Mouse (Mus musculus): ENCODE results near the gene Syngr3.
"Not testable (repeated sequence)": the region's sequence is repeated elsewhere in the genome, so short reads cannot be mapped to it uniquely, and the experiment has no call there.

Syngr3 gene

DNA sequence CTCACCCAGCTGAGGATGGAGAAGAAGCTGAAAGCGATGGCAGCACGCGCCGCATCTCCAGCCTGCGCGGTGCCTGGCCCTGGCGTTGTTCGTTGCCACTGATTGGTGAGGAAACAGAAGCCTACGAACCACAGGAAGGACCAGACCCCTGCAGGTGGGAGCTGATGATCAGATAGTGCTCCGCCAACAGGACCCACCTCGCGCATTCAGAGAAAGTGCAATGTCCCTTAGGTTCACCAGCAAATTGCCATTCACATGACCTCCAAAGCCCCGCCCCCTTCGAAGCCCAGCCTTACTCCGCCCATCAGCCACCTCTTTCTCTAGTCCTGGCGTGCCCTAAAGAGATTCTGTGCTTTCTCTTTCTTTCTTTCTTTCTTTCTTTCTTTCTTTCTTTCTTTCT, 3.2 kb downstream of the Syngr3 start:
- intact Hi-C loops (cut with DNase I), result no loop called here

DNA sequence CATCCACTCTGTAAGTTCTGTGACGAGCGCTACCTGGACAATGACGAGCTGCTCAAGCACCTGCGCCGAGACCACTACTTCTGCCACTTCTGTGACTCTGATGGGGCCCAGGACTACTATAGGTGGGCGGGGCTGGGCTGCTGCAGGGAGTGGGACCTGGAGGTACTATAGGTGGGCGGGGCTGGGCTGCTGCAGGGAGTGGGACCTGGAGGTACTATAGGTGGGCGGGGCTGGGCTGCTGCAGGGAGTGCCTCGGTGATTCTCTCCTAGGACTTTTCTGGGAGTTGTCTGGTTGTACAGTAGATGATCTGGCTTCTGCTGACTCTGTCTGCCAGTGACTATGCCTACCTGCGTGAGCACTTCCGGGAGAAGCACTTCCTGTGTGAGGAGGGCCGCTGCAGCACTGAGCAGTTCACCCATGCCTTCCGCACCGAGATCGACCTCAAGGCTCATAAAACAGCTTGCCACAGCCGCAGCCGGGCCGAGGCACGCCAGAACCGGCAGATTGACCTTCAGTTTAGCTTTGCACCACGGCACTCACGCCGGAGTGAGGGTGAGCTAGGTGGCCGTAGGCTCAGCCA, 12.2 kb downstream of the Syngr3 start:
- intact Hi-C loops (cut with DNase I), result no loop called here

GRCm38 (mm10) chr17:24676877-24677276, 12.9 kb downstream of the Syngr3 start:
- intact Hi-C loops (cut with DNase I), result no loop called here

GRCm38 (mm10) chr17:24676187-24676586, 13.6 kb downstream of the Syngr3 start:
- intact Hi-C loops (cut with DNase I), result no loop called here

GRCm38 (mm10) chr17:24674277-24674676, 15.5 kb downstream of the Syngr3 start:
- intact Hi-C loops (cut with DNase I), result no loop called here

DNA sequence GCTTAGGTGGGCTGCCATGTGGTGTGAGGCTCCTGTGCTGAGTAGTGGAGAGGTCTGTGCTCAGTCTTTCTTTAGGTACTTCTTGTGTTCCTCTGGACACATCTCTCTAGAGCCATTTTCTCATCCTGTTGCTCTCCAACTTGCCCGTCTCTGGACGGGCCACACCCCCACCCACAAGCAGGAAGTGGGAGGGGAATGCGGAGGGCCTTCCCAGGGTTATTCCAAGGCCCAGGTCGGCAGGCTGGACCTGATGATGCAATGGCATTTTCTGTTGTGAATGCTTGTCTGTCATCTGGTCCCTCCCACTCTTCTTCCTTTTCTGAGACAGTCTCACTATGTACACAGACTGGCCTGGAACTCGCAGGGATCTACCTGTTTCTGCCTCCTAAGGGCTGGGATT, 17.6 kb downstream of the Syngr3 start:
- intact Hi-C loops (cut with DNase I), result no loop called here

DNA sequence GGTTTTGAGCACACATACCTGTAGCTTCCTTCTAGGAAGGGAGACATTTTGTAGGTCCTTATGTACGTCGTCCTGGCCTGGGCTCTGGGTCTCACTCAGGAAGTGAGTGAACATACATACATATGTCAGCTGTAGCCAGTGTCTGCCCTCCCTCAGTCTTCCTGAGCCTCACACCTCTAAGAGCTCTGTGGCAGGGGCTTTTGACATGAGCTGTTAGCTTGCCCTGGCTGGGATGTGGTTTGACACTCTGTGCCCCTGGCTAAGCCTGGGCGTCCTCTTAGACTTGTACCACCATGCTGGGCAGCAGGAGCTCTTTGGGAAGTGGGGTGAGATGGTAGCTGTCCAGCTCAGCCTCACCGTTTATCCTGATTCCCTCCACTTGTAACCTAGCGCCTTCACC, 18.4 kb downstream of the Syngr3 start:
- intact Hi-C loops (cut with DNase I), result no loop called here

DNA sequence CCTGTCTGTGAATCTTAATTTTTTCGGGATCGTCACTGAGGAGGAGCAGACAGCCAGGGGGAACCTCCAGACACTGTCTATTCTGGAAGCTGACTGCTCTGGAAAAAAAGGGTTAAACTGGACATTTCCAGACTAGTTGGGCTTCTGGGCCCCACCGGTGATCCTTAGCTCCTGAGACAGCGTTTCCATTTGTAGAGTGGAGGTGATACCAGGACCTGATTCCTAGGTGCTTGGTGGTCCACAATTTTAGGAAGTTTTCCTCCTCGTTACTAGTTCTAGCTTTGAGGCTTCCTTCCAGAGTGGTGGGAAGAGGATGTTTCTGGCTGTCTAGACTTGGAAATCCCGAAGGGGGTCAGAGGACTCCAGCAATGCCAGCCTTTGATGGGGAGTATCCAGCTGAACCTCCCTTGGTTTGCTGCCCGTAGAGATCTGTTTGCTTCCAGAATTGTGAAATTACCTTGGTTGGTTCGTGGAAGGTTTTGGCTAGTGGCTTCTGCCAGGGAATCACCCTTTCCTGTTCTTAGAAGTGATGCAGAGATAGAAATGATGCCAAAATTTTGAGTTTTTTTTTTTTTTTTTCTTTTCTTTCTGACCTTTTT, 19.4 kb downstream of the Syngr3 start:
- intact Hi-C loops (cut with DNase I), result no loop called here

DNA sequence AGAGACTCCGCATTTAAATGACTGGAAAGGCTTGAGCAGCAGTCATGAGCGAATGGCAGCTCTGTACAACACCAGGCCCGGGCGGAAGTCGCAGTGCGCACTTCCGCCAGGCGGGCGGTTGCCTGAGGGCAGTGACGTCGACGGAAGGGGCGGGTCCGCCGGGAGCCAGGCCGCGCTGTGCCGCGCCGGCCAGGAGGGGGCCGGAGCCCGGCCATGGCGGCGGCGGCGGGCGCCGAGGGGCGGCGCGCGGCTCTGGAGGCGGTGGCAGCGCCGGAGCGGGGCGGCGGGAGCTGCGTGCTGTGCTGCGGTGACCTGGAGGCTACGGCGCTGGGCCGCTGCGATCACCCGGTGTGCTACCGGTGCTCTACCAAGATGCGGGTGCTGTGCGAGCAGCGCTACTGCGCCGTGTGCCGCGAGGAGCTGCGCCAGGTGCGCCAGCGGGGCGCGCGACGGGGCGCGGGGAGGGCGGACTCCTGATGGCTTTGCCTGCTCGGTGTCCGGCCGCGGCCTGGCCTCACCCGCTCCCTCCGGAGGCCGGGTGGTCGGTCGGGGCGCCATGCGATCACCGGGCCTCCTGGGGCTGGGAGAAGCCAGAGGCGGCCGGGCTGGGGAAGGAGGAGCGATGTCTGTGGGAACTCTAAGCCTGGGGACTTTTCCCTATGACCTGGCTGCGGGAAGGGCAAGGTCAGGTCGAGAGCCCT, 20.1 kb downstream of the Syngr3 start, which contains the start of gene Zfp598:
Zfp598 (plus strand) TSS at position 143 of the 701 bp plus-strand sequence.
- intact Hi-C loops (cut with DNase I), result no loop called here

DNA sequence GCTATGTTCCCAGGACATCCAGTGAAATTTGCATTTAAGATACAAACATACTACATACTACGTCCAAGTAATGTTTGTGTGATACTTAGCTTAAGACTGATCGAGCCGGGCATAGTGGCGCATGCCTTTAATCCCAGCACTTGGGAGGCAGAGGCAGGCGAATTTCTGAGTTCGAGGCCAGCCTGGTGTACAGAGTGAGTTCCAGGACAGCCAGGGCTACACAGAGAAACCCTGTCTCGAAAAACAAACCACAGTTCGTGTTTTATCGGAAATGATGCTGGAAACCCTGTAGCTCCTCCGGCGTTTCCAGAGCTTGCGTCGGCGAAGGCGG, 20.6 kb downstream of the Syngr3 start:
- intact Hi-C loops (cut with DNase I), result not testable (repeated sequence)

GRCm38 (mm10) chr17:24667416-24667815, 22.3 kb downstream of the Syngr3 start:
- intact Hi-C loops (cut with DNase I), result no loop called here

- intact Hi-C loops (cut with DNase I), result not testable (repeated sequence)
Measured at GRCm38 (mm10) chr17:24667011-24667410, 22.7 kb downstream of the Syngr3 start.

- intact Hi-C loops (cut with DNase I), result no loop called here
Measured at GRCm38 (mm10) chr17:24658017-24658758, 31.6 kb downstream of the Syngr3 start, which contains the start of gene Npw. Gene Npw (minus strand): TSS chr17:24658457.

- intact Hi-C loops (cut with DNase I), result loop anchor here (5.0 kb wide), 1 partner anchor 103 kb away; no protein-coding TSS in a partner anchor
Measured at GRCm38 (mm10) chr17:24654969-24655368, 34.8 kb downstream of the Syngr3 start.

DNA sequence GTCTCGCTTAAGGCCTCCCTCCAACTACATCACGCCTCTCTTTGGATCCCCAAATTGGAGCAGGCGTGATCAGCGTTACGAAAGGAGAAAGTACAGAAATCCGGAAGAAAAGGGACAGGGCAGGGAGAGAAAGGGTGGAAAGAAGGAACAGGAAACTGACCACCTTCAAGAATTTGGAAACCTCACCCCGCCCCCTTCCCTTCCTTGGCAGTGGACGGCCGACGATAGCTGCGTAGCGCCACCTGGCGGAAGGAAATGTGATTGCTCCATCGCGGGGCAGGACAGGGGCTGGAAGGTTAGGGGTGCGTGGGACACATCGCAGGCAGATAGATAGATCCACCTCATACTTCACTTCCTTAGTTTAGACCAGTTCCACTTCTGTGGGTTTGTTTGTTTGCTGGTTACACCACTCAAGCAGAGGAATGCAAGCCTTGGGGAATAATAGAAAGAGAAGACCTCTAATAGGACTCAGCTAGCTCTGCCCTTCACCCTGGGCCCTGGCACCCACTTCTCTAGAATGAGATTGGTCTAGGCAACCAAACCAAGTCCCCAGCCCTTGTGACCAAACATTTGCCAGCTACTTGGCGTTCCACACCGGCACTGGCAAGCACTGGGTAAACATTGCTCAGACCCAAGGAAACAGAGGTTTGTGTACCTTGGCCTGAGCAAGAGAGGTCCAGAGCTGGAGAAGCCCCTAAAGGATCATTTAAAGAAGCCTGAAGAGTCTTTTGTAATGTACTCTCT, 35.6 kb downstream of the Syngr3 start:
- intact Hi-C loops (cut with DNase I), result loop anchor here (5.0 kb wide), 1 partner anchor 102 kb away; no protein-coding TSS in a partner anchor

DNA sequence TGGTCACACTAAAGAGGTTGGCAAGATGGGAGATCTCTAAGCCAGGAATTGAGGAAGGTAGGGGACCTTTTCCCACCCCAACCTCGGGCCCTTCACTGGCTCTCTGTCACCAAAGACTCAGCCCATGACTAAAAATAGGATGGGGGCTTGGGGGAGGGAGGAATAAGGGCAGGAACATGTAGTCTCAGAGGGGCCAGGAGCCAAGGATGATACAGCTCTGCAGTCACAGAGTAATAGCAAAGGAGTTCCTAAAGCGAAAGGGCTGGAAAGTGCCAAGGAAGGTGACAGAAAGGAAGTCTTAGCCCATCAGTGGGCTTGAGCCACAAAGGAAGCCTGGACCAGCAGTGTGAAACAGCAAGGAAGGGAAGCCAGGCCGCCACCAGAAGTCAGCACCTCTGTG, 37.9 kb downstream of the Syngr3 start:
- intact Hi-C loops (cut with DNase I), result loop anchor here (5.0 kb wide), 1 partner anchor 100 kb away; no protein-coding TSS in a partner anchor

- intact Hi-C loops (cut with DNase I), result loop anchor here (5.0 kb wide), 1 partner anchor 98 kb away; no protein-coding TSS in a partner anchor
Measured at GRCm38 (mm10) chr17:24650766-24651165, 39.0 kb downstream of the Syngr3 start.

DNA sequence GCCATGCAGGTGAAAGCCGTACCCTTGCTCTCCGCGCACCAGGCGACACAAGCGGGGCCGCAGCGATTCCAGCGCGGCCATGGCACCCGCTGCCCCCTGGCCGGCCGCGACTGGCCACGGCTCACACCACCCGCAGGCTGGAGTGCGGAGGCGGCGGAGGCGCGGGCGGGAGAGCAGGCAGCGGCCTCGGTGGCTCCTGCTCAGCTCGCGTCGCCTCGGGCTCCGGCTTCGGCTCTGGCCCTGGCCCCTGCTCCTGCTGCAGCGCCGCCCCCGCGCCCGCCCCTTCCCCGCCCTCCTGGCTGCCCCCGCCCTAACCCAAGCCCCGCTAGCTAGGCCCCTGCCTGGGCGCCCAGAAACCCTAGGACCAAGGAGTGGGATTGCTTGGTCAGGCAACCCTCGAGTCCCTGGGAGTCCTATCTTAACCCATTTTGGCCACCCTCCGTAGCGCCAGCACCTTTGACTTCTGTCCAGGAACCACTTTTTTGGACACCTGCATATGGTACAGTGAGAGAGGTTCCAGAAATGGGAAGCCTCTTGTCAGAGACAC, 39.6 kb downstream of the Syngr3 start, which contains the start of gene Slc9a3r2:
Slc9a3r2 (minus strand) TSS at position 258 of the 547 bp plus-strand sequence.
- intact Hi-C loops (cut with DNase I), result loop anchor here (5.0 kb wide), 1 partner anchor 98 kb away; no protein-coding TSS in a partner anchor

- intact Hi-C loops (cut with DNase I), result loop anchor here (5.0 kb wide), 1 partner anchor 97 kb away; no protein-coding TSS in a partner anchor
Measured at GRCm38 (mm10) chr17:24649581-24650069, 40.1 kb downstream of the Syngr3 start.

DNA sequence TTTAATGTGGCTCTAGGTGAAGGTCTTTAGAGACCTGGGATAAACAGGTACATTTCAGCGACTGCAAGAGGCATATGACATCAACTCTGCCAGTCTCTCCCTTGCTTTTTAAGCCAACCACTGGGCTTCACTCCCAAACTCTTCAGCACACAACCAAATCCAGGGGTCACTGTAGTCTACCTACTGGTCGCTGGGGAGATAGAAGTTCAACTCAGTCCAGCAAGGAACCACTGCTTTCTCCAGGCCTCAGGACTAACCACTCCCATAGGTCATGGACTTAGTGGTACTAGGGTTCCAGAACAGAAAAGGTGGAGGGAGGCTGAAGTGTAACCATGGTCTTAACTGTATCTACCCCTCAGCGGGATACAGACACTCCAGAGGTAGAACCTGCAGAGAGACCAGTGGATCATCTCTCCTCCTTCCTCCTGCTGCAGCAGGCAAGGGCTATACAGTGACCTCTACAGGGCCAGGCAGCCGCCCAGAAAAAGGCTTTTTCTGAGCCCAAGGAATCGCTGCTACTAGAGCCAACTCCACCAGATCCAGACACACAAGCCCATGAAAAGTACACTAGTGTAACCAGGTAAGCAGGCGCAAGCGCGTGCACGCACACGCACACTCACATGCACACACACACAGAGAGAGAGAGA, 40.9 kb downstream of the Syngr3 start:
- intact Hi-C loops (cut with DNase I), result no loop called here
